Mouse (Mus musculus) urinary bladder, postnatal 14 days (tissue): ENCODE results near the gene Twf2.

ENCODE experiments used
- DNase-seq: peaks from one replicate; pipeline ENCODE4 v3.0.0; 2021; ENCODE audit warnings: low spot score

The Twf2 gene

GRCm38 (mm10) chr9:106179454-106179853 is 23.5 kb upstream of the Twf2 start:
- DNase-seq: no peak

GRCm38 (mm10) chr9:106179964-106180363 is 22.9 kb upstream of the Twf2 start:
- no peak for DNase-seq

- DNase-seq: no peak
These were observed 20.8 kb upstream of the Twf2 start for GRCm38 (mm10) chr9:106182146-106182545.

GRCm38 (mm10) chr9:106183996-106184395 is 18.9 kb upstream of the Twf2 start:
- no peak for DNase-seq

GRCm38 (mm10) chr9:106191355-106191754 is 11.6 kb upstream of the Twf2 start:
- no peak for DNase-seq

GRCm38 (mm10) chr9:106192024-106192423 is 10.9 kb upstream of the Twf2 start:
- no peak for DNase-seq

GRCm38 (mm10) chr9:106192998-106193397 is 9.9 kb upstream of the Twf2 start:
- no peak for DNase-seq

- DNase-seq: no peak
These were observed 8.7 kb upstream of the Twf2 start for GRCm38 (mm10) chr9:106193930-106194807.

- DNase-seq: no peak
These were observed 7.2 kb upstream of the Twf2 start for GRCm38 (mm10) chr9:106195693-106196092.

GRCm38 (mm10) chr9:106197081-106197713 is 5.7 kb upstream of the Twf2 start:
- DNase-seq: no peak

GRCm38 (mm10) chr9:106197732-106198131 is 5.2 kb upstream of the Twf2 start:
- DNase-seq: no peak

GRCm38 (mm10) chr9:106198962-106199458 is 3.9 kb upstream of the Twf2 start:
- DNase-seq: peak; percentile 76

GRCm38 (mm10) chr9:106199535-106200272 is 3.2 kb upstream of the Twf2 start, which contains the start of gene Ppm1m:
Gene Ppm1m, minus strand, starts transcription at chr9:106199746.
- DNase-seq: no peak

GRCm38 (mm10) chr9:106201895-106202294 is 1.0 kb upstream of the Twf2 start:
- DNase-seq: no peak

- no peak for DNase-seq
These were observed 1.3 kb downstream of the Twf2 start for GRCm38 (mm10) chr9:106203990-106204851.

GRCm38 (mm10) chr9:106205713-106206290 is 2.9 kb downstream of the Twf2 start:
- no peak for DNase-seq

- no peak for DNase-seq
These were observed 3.6 kb downstream of the Twf2 start for GRCm38 (mm10) chr9:106206515-106206914.

GRCm38 (mm10) chr9:106208181-106208580 is 5.3 kb downstream of the Twf2 start:
- no peak for DNase-seq

GRCm38 (mm10) chr9:106209954-106210353 is 7.0 kb downstream of the Twf2 start:
- no peak for DNase-seq

- no peak for DNase-seq
These were observed 8.1 kb downstream of the Twf2 start for GRCm38 (mm10) chr9:106210853-106211609.
